Mouse (Mus musculus) fibroblast of lung, adult 2 months (primary cell): ENCODE measurements around the gene Tspyl2.
"Not testable (repeated sequence)": the region's sequence is repeated elsewhere in the genome, so short reads cannot be mapped to it uniquely, and the experiment has no call there.

ENCODE experiments used
- DNase-seq: peaks from one replicate; pipeline ENCODE4 v3.0.0-alpha.2; 2011; ENCODE audit warnings: low read depth

Tspyl2 gene

DNA sequence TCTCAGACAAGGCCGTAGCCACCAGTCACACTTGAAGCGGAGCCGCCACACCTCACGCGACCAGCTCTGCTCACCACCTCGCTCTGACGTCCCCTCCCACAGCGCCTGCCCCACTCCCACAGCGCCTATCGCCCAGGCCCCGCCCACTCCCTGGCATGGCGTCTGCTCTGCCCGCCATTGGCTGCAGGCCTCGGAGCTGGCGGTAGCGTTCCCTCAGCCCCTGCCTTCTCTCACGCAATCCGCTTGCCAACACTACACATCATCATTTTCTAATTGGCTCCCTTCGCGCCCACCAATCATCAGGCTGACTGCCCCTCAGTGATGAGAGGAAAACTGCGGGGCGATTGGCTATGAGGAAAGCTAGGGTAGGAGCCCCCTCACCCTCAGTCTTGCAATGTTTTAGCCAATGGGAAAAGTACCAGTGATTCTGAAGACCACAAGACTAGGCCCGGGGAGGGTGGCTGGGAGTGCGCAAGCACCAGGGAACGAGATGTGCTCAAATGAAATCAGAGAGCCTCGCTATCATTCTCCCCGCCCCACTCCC lies at the start of gene Tspyl2:
Tspyl2 (minus strand) TSS at position 68 of the 544 bp plus-strand sequence.
- DNase-seq = peak; percentile 94

DNA sequence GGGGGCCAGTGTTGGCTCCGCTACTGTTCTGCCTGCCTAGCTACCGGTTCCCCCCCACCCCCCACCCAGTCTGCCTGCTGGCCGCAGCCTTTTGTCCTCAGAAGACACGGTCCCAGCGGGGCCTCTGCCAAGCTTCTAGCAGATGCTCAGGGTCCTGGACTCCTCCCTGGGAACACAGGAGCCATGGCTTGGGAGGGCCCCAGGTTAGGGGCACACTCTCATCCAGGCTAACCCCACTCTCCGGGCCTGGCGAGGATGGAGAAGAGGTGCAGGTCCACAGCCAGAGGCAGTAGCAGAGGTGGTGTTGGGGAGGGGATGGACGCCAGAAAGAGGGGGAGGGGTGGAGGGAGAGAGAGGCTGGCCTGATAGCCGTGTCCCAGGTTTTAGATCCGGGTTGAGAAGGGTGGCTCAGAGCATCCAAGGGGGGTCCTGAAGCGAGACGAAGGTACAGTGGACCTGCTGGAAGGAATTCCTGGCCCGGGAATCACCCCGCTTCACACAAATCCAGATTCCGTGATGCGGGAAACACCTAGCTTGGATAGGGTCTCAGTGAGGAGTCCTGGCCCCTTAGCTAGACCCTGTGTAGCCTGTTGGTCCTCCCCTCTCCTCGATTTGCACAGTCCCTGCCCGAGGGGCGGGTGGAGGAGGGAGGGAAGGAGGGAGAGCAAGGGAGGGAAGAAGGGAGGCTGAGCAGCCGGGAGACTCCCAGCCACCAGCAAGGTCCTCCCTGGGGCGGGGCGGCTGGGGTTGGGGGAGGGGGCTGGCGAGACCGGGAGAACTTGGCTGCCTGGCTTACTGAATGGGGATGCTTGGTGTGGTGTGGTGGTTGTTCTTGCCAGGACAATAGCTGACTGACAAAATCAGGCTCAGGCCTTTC lies 26.4 kb upstream of the Tspyl2 start, which contains the start of gene Gpr173:
Gpr173 (minus strand) TSS at position 308 of the 877 bp plus-strand sequence.
- DNase-seq = peak; percentile 31

DNA sequence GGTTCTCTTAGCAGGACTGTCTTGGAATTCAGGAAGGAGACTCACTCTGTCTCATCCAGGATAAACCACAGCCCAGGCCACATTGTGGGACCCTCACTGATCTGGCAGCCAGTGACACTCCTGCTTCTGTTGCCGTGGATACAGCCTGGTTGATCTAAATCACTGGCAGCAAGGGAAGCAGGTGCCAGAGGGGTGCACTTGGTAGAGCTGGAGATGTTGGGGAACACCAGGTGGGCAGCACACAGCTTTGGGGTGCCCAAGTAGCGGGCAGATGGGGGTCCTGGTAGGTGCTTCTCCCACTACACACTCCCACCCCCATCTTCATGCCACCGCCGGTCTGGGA lies 25.8 kb upstream of the Tspyl2 start:
- DNase-seq = no peak

DNA sequence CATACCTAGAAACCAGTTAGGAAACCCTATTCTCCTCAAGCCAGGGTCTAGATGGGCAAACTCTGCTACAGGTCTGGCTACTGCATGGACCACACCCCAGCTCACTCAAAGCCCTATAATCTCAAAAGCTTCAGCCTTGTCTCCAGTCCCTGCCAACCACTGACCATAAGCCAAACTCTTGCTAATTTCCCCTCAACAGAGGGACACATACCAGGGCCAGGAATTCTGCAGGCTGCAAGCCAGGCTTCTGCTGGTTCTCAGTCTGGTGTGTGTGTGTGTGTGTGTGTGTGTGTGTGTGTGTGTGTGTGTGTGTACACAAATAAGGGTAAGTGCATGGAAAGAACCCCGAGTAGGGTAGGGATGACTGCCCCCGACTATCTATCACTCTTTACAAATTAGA lies 24.2 kb upstream of the Tspyl2 start:
- DNase-seq = no peak

DNA sequence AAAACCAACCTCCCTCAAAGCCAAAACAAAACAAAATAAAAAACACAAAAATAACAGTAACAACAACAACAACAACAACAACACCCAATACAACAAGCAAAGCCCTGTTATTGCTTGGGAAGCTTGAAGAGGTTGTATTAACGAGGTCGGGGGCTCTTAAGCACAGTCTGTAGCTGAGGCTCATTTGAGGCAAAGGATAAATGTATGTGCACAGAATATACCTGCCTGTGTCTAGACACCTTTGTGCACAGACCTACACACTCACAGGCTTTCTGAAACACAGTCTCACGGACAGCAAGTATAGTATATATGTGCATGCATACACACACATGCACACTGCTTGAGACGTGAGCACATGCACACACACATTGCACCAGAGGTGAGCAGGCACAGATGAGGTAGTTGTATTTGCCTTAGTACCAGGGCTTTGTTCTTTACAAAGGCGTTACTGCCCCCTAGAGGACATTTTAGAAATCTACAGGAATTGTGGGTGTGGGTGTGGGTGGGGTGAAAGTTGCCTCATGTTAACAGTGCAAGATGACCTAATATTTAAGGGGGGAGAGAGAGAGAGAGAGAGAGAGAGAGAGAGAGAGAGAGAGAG lies 10.4 kb upstream of the Tspyl2 start:
- DNase-seq = no peak

DNA sequence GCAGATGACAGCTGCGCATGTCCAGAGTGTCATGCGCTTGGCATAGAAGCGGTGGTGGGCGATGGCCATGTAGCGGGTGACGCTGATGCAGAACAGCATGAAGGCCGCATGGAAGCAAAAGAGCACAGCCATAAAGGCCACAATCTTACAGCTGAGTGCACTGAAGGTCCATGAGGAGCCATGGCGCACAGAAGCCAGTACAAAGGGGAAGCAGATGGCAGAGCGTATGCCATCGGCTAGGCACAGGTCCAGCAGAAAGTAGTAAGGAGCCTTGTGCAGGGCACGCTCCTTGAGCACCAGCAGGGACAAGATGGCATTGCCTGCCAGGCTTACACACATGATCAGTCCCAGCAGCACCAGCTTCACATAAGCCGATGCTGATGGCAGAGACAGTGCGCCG lies 4.8 kb upstream of the Tspyl2 start:
- DNase-seq = no peak

DNA sequence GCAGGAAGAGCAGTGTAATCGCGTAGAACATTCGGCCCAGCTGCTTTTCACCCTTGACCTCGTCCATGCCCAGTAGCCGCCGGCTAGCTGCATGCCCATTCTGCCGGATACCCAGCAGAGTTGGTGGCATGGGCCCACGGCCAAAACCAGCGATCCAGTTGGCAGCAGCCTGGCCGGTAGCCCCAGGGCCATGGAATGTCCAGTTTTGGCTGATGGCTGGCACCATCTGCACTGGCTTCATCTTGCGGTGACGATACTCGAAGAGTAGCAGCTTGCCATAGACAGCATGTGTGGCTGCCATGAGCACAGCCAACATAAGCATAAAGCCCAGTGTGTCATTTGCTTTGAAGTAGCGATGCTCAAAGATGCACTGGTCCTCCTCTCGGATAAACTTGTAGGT lies 4.4 kb upstream of the Tspyl2 start:
- no peak for DNase-seq

DNA sequence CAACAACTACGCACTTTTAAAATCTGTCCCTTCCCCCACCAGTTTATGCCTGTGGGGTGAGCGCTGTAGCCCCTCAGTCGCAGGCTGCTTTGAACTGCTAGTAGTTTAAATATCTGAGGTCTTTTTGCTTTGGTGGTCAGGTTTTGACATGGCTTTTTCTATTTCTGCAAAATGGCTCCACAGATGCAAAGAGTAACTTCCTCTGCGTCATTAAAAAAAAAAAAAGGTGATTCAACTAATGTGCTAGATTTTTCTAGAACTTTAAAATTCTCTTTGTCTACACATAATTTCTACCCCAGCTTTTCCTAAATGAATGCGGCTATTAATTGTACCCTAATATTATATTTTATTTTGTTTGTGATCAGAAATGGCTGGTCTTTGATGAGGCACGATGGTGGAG lies 678 bp upstream of the Tspyl2 start:
- DNase-seq = no peak

DNA sequence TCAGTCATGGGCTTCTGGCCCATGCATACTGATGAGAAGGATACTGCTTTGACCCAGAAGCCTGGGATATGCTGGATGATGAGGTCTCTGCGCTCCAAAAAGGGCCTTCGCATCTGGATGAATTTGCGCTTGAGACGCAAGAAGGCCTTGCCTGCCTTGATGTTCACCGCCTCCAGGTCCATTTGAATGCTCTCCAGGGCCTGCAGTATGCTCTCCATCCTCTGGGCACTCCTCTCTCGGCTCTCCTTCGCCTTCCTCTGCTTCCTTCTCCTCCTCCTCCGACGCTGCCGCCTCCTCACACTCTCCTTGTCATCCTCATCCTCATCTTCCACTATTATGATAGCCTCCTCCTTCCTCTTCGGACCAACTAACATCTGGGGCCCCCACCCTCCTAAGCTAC lies 729 bp downstream of the Tspyl2 start:
- no peak for DNase-seq

DNA sequence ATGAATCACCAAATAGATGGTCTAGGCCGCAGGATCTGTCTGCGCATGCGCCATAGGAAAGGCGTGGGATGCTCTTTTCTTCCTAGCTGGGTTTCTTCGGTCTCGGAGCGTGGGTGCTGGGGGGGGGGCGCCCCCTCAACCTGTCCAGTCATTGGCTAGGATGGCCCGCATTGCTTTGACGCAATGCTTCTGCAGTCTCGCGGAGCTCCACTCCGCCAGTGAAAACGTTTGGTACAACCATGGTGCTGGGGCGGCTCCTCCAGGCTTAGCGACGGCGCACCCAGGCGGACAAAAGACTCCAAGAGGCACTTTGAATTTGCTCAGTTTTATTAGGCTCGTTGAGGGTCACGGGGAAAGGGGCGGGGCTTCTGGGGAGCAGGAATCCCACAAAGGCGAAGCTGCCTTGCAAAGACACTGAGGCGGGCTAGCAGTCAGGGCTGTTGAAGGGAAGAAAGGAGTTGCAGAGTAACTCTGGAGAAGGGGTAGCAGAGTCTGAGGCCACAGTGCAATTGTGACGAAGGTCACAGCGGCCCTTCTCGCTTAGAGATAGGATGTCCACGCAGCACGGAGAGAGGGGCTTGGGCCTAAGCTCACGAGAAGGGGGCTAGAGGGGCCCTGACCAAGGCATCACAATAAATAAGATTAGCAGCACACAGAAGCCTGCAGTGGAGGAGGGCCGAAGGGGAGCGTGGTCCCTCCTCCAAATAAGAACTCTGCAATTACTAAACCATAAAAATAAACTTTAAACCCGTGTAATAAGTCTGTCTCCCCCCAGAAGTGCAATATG lies 5.5 kb downstream of the Tspyl2 start:
- peak; percentile 77 for DNase-seq

DNA sequence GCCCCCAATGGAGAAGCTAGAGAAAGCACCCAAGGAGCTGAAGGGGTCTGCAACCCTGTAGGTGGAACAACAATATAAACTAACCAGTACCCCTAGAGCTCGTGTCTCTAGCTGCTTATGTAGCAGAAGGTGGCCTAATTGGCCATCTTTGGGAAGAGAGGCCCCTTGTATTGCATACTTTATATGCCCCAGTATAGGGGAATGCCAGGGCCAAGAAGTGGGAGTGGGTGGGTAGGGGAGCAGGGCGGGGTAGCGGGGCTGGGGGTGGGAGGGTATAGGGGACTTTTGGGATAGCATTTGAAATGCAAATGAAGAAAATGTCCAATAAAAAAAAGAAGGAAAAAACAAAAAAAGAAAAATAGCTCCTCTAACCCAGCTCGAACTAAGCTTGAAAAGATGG lies 6.1 kb downstream of the Tspyl2 start:
- DNase-seq = not testable (repeated sequence)

DNA sequence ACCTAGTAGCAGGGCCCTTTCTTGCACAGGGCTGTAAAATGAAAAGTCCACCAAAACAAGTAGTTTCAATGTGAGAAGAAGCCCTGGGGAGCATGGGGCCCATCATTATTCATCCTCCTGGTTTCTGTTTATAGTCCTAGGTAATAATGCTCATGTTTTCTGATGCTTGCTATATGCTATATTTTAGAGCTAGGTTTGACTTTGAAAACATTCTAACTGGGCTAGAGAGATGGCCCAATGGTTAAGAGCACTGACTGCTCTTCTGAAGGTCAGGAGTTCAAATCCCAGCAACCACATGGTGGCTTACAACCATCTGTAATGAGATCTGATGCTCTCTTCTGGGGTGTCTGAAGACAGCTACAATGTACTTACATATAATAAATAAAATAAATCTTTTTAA lies 12.8 kb downstream of the Tspyl2 start:
- DNase-seq = not testable (repeated sequence)

DNA sequence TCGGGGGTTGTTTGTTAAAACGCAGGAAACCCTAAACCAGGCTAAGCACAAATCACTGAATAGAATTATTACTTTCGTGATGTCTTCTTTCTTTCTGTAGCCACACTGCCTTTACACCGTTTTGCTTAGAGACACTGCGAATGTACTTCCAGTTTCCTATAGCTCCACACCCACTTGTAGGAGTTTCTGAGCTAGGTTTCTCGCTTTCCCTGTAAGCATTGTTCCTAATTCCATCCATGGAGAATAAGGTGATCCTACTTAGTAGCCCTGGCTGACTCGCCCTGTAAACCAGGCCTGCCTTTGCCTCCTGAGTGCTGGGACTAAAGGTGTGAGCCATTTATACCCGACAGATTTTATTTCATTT lies 14.6 kb downstream of the Tspyl2 start:
- no peak for DNase-seq

DNA sequence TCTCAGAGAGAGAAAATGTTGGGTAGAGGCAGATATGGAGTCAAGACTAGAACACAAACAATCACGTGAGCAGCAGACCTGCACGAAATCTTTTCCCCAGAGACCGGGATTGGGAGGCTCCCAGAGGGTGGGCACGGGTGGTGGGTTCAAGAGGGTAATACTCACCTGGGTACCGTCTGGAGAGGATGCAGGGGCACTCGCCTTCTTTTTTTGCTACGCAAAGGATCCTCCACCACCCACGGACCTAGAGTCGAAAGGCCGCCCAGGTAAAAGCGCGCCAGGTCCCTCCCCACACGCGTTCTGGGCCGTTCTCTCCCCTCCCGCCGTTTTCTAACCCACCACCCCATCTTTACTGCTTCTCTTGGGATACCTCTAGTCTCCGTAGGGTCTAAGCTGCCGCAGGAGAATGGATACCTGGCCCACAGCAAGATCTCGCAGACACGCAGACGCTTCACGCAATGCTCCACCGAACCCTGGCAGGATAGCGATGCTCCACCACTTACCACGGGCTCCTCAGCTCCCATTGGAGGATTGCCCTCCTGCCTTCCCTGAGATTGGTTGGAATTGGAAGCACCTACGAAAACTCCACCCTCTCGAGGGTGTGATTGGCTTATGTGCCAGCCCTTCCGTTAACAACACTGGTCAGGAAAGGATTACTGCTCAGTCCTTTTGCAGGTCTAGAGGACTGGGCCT lies 15.1 kb downstream of the Tspyl2 start, which contains the start of gene Kantr:
Kantr (minus strand) TSS at position 500 of the 693 bp plus-strand sequence.
- DNase-seq = peak; percentile 81

DNA sequence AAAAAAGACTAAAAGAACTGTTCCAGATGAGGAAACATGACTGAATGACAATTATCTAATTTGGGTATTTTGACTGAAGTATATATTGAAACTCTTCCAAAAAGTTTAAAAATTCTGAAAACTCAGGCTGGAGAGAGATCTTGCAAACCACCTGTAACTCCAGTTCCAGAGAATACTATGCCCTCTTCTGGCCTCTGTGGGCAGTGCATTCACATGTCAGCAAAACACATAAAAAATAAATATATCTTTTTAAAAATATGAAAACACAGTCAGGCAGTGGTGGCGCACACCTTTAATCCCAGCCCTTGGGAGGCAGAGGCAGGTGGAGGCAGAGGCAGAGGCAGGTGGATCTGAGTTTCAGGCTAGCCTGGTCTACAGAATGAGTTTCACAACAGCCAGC lies 18.6 kb downstream of the Tspyl2 start:
- no peak for DNase-seq

DNA sequence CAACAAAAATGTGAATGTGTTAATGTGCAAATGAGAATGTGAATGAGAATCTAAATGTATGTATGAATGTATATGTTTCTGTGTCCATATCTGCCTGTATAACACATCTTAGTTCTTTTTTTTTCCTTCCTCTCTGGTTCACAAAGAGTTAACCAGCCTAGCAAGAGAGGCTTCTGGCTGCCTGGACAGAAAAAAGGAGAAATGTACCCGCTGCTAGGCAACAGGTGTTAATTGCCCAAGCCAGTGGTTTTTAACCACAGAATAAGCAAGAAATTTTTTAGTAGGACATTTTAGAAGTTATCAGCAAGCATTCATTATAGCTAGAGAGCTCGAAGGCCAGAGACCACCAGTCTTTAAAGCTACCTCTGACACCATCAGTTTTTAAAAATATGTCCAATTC lies 19.4 kb downstream of the Tspyl2 start:
- no peak for DNase-seq

DNA sequence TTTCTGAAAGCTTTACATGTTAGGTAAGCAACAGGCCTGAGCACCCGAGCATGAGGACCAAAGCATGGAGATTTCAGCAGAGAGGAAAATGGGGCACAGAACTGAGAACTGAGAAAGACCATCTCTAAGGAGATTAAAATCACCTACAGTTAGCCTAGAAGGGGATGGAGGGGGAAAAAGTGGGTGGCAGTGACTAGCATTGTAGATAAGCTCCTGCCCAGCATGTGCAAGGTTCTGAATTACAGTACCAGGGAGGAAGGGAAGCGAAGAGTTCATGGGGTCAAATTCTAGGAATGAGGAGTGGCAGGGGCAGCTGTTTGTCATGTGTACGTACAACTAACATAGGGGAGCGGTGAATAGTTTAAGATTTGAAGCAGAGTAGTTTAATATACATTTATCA lies 21.7 kb downstream of the Tspyl2 start:
- DNase-seq = no peak

DNA sequence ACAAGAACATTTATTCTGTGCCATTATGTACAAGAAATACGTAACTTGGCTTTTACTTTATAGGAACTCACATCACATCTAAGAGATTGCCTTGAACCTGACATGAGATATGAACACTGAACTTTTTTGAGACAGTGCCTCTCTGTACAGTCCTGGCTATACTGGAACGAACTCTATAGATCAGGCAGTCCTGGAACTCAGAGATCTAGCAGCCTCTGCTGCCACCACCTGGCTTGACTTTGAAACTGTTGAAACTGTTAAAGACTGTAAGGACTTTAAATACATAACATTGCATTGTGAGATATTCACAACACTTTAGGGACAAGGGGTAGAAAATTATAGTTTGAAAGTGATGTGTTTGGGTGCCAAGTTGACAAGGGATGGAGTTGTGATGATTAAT lies 34.3 kb downstream of the Tspyl2 start:
- DNase-seq = no peak

DNA sequence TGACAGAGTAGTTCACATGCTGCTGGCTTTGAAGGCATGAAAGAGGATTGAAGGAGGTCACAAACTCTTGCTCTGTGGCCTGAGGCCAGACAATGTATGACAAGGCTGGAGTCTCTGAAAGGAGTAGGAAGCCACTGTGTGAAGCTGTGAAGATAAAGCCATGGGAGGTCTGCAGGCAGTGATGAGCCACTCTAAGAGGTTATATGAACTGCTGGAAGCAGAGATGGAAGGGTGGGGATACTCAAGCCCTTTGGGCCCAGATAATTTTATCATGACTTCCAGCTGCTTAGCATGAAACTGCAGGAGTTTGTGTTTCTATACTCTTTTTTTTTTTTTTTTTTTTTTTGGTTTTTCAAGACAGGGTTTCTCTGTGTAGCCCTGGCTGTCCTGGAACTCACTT lies 34.9 kb downstream of the Tspyl2 start:
- no peak for DNase-seq

DNA sequence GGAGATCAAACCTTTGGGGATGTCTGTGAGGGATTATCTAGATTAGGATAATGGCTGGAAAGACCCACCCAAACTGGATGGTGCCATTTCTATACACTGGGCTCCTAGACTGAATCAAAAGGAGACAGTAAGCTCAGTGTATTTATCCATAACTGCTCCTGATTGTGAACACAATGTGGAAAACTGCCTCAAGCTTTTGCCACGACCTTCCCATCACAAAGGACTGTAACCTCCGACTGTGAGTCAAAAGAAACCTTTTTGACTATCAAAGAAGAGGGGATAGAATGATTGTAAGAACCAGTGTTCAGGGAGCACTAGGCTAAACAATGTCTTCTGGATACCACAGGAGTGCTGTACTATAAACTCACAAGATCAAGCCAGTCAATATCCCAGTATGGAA lies 36.0 kb downstream of the Tspyl2 start:
- no peak for DNase-seq

DNA sequence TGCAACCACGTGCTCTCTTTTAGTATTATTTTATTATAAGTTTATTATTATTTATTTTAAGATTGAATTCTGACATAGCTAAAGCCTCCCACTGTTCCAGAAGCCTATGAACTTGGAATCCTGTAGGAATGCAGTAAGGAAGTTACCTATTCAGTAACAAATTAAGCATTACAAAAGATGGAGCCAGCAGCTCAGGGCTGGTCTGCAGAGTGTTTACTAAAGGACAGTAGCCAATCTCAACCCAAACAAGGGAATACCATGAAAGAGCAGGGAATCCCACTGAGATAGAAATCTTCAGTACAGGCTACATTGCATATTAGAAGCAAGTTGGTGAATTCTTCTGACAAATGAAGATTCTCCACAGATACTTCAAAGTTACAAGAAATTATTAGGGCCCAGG lies 55.2 kb downstream of the Tspyl2 start:
- not testable (repeated sequence) for DNase-seq
